Mouse (Mus musculus): ENCODE data around the gene Slc25a10.

Gene Slc25a10

GRCm38 (mm10) chr11:120491317-120492023 lies at the start of gene Slc25a10:
Gene Slc25a10 (plus strand): TSS chr11:120491840.
- peak; percentile 84 for DNase-seq (ENCODE audit: low spot score)

DNA sequence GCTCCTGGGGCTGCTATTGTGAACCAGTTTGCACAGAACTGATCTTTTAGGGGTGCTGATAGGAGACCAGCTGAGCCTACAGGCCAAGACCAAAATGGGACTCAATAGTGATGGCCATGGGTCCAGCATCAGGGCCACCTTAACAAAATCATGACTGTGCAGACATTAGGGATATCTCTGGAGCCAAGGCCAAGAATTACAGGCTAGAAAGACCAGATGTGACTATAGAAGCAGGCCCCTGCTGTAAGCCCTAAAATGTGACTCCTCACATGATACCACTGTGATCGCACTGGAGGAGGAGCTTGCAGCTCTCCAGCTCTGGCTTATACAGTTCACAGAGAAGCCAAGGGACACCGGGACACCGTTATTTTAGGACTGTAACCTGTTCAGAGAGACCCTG lies 49.3 kb upstream of the Slc25a10 start, which contains the start of gene Tspan10:
TSS of gene Tspan10 (plus strand) at position 301 of the 400 bp plus-strand sequence.
- no peak for DNase-seq (ENCODE audit: low spot score)

- DNase-seq (ENCODE audit: low spot score): no peak
Measured at GRCm38 (mm10) chr11:120442765-120443280, 48.8 kb upstream of the Slc25a10 start.

DNA sequence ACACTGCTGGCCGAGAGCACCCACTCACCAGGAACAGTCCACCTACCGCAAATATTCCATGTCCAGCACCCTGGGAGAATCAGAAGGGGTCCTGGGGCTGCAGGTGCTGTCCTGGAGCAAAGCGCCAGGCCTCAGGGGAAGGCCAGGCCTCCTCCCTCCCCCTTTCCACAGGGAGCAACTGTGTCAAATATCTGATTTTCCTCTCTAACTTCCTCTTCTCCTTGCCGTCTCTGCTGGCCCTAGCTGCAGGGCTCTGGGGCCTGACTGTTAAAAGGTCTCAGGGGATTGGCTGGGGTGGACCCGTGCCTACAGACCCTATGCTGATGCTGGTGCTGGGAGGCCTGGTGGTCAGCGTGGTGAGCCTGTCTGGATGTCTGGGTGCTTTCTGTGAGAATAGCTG lies 47.5 kb upstream of the Slc25a10 start:
- no peak for DNase-seq (ENCODE audit: low spot score)

GRCm38 (mm10) chr11:120445475-120445874 lies 46.2 kb upstream of the Slc25a10 start:
- no peak for DNase-seq (ENCODE audit: low spot score)

DNA sequence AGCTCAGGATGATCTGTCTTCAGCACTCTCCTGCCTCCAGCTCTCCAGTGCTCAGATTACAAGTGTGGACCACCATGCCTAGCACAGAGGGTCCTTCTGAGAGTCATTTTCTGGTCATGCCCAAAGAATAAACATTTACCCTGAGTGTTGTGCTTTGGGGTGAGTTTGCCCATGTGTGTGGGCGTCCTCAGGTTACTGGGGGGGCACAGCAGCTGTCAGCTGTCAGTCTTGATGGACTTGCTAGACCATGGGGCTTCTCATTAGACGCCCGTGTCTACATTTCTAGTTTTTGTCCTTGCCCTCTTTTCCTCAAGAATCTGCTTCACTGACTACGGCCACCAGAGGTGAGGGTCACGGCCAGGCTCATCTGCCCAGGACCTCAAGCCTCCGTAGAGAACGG lies 44.5 kb upstream of the Slc25a10 start:
- DNase-seq (ENCODE audit: low spot score): no peak

- DNase-seq (ENCODE audit: low spot score): no peak
Measured at GRCm38 (mm10) chr11:120452246-120452645, 39.4 kb upstream of the Slc25a10 start.

GRCm38 (mm10) chr11:120453306-120453705 lies 38.3 kb upstream of the Slc25a10 start, which contains the start of gene Pde6g:
Gene Pde6g (minus strand): TSS chr11:120453500.
- DNase-seq (ENCODE audit: low spot score): no peak

GRCm38 (mm10) chr11:120454965-120455364 lies 36.7 kb upstream of the Slc25a10 start:
- DNase-seq (ENCODE audit: low spot score): no peak

DNA sequence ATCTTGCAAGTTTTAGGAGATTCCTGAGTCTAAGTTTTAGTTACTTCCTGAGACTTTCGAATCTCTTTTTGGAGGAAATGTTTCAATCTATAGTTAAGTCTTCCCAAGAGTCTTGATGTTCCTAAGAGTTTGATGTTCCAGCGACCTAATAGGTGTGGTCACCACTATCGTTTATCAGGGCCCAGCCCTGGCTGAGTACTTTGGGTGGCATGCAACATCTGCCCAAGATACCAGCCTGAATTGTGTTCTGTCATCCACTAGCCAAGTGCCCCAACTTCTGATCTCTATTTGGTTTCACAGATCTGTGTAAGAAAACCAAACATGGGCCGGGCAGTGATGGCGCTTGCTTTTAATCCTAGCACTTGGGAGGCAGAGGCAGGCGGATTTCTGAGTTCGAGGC lies 36.2 kb upstream of the Slc25a10 start:
- no peak for DNase-seq (ENCODE audit: low spot score)

DNA sequence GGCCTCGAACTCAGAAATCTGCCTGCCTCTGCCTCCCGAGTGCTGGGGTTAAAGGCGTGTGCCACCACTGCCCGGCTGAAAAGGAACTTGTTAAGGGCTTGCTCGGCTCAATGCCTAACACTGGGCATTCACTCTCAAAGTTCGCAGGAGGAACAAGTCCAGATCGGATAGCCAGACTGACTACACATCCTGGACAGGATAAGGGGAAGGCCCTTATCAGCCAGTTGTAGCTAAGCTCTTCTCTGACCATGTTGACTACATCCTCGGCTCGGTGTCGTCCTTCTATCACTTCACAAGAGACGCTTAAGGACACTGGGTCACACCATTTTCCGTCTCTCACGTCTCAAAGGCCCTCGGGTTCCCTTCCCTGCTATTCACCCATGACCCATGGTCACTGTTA lies 34.3 kb upstream of the Slc25a10 start:
- DNase-seq (ENCODE audit: low spot score): no peak

- DNase-seq (ENCODE audit: low spot score): peak; percentile 61
Measured at GRCm38 (mm10) chr11:120457772-120458751, 33.6 kb upstream of the Slc25a10 start, which contains the start of the genes Oxld1 and Ccdc137. Gene Oxld1 (minus strand): TSS chr11:120458068. Gene Ccdc137 (plus strand): TSS chr11:120458115.

DNA sequence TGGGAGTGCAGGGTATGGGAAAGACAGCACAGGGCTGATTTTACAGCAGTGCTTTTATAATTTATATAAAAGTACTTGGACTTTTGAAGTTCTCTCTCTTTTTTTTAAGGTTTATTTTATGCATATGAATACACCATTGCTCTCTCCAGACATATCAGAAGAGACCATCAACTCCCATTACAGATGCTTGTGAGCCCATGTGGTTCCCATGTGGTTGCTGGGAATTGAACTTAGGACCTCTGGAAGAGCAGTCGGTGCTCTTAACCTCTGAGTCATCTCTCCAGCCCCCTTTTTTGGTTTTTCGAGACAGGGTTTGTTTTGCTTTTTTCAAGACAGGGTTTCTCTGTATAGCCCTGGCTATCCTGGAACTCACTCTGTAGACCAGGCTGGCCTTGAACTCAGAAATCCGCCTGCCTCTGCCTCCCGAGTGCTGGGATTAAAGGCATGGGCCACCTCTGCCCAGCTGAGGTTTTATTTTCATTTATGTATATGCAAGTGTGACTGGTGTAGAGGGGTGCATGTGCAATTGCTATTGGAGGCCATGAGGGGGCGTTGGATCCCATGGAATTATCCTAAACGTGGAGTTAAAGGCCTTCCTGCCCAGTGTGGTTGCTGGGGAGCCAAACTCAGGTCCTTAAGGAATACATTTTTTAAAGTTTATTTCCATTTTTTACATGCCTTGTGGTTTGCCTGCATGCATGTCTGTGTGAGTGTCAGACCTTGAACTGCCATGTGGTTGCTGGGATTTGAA lies 32.6 kb upstream of the Slc25a10 start:
- DNase-seq (ENCODE audit: low spot score): no peak

GRCm38 (mm10) chr11:120463536-120463935 lies 28.1 kb upstream of the Slc25a10 start:
- no peak for DNase-seq (ENCODE audit: low spot score)

- no peak for DNase-seq (ENCODE audit: low spot score)
Measured at GRCm38 (mm10) chr11:120464365-120464764, 27.3 kb upstream of the Slc25a10 start.

- no peak for DNase-seq (ENCODE audit: low spot score)
Measured at GRCm38 (mm10) chr11:120465521-120465920, 26.1 kb upstream of the Slc25a10 start.

- peak; percentile 95 for DNase-seq (ENCODE audit: low spot score)
Measured at GRCm38 (mm10) chr11:120467051-120467735, 24.4 kb upstream of the Slc25a10 start, which contains the start of gene Arl16. Gene Arl16 (minus strand): TSS chr11:120467607.

DNA sequence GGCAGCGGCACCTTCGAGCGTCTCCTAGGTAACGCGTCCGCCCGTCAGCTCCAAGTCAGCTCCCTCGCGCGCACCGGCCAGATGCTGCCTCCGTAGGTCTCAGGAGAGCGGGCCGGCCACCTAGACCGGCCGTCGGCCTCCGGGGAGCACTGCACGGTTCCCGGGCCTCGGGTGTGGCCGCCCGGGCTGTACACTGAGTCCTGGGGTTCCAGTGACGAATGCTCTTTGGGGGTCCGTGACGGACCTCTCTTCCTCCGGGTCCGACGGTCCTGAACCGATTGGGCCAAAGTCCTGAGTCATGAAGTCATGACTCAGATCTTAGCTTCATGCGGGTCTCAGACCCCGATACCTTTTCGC lies 23.9 kb upstream of the Slc25a10 start:
- DNase-seq (ENCODE audit: low spot score): no peak

- DNase-seq (ENCODE audit: low spot score): no peak
Measured at GRCm38 (mm10) chr11:120472052-120472451, 19.6 kb upstream of the Slc25a10 start.

- no peak for DNase-seq (ENCODE audit: low spot score)
Measured at GRCm38 (mm10) chr11:120483448-120483934, 8.1 kb upstream of the Slc25a10 start.
